In genomic region chr14:29062676-29063075, GRCm38 (mm10) we compare ENCODE assay signal across 28 mouse cellular contexts. TPM values are rescaled to one million over a fixed set of nuclear protein-coding genes. Genes with fewer than 3 reads are reported as not detected.
A peak's percentile ranks its signal among the peaks of the same experiment; 100 is the strongest.
DNase-seq lines count a peak whose midpoint lies in the region; ATAC-seq lines count a peak whose summit lies in the region.
"Had no signal": no experiment of that assay in that cellular context is flagged by ENCODE, and none has a peak within 500 bp of the region (broad histone marks: within the 10 kb centered on the region; RNA-seq: fewer than 3 reads in every experiment).

No protein-coding gene starts in this region.

- H3K4me1 ChIP-seq in embryonic facial prominence, embryonic 15.5 days = peaks cover 23% of the 10 kb centered on the region
- peaks cover 19% of the 10 kb centered on the region for H3K4me1 ChIP-seq in embryonic facial prominence, embryonic 10.5 days
- H3K4me1 ChIP-seq in midbrain, embryonic 11.5 days (ENCODE audit: control insufficient read depth, insufficient read depth, low read length) = no peaks in the 10 kb centered on the region
- H3K4me1 ChIP-seq in midbrain, embryonic 10.5 days = no peaks in the 10 kb centered on the region
- H3K4me1 ChIP-seq: heart, embryonic 12.5 days; heart, embryonic 15.5 days; hindbrain, embryonic 10.5 days; hindbrain, embryonic 13.5 days; intestine, embryonic 15.5 days had no signal

- H3K4me3 ChIP-seq in embryonic facial prominence, embryonic 15.5 days (replicated peaks) = no peak overlapping the region
- no peak overlapping the region for H3K4me3 ChIP-seq in embryonic facial prominence, embryonic 10.5 days
- H3K4me3 ChIP-seq in midbrain, embryonic 11.5 days (ENCODE audit: low read depth, low read length) = no peak overlapping the region
- no peak overlapping the region for H3K4me3 ChIP-seq in midbrain, embryonic 10.5 days
- H3K4me3 ChIP-seq: heart, adult 2 months; heart, embryonic 12.5 days; heart, embryonic 15.5 days; hindbrain, embryonic 10.5 days; hindbrain, embryonic 13.5 days; intestine, embryonic 15.5 days had no signal

- H3K9me3 ChIP-seq in embryonic facial prominence, embryonic 15.5 days (replicated peaks) = no peaks in the 10 kb centered on the region
- no peaks in the 10 kb centered on the region for H3K9me3 ChIP-seq in embryonic facial prominence, embryonic 10.5 days
- no peaks in the 10 kb centered on the region for H3K9me3 ChIP-seq in midbrain, embryonic 11.5 days (ENCODE audit: control insufficient read depth, low read length)
- H3K9me3 ChIP-seq in midbrain, embryonic 10.5 days (replicated peaks) = no peaks in the 10 kb centered on the region
- H3K9me3 ChIP-seq: heart, embryonic 12.5 days; heart, embryonic 15.5 days; hindbrain, embryonic 10.5 days; hindbrain, embryonic 13.5 days; intestine, embryonic 15.5 days had no signal

- 69% methylated on average over 2 of the region's 2 CpGs for WGBS in embryonic facial prominence, embryonic 15.5 days
- 99% methylated on average over 2 of the region's 2 CpGs for WGBS in embryonic facial prominence, embryonic 10.5 days
- WGBS in midbrain, embryonic 11.5 days = 100% methylated on average over 2 of the region's 2 CpGs
- WGBS in midbrain, embryonic 10.5 days = 87% methylated on average over 2 of the region's 2 CpGs

- no peak overlapping the region for H3K4me2 ChIP-seq in embryonic facial prominence, embryonic 15.5 days (replicated peaks)
- H3K4me2 ChIP-seq in midbrain, embryonic 11.5 days = no peak overlapping the region
- H3K4me2 ChIP-seq: heart, embryonic 12.5 days; heart, embryonic 15.5 days; hindbrain, embryonic 13.5 days; intestine, embryonic 15.5 days had no signal

- no peak for ATAC-seq in embryonic facial prominence, embryonic 15.5 days (ENCODE audit: insufficient number of reproducible peaks, low FRiP score, low TSS enrichment, low read depth)
- ATAC-seq in midbrain, embryonic 11.5 days (ENCODE audit: low FRiP score) = no peak
- ATAC-seq: activated CD4-positive, CD25-positive, alpha-beta regulatory T cell, adult 4 months; forebrain, embryonic 14.5 days; hindbrain, embryonic 16.5 days; intestine, embryonic 15.5 days had no signal

- no peak overlapping the region for H3K9ac ChIP-seq in embryonic facial prominence, embryonic 15.5 days
- H3K9ac ChIP-seq in midbrain, embryonic 11.5 days (ENCODE audit: low read length) = no peak overlapping the region
- H3K9ac ChIP-seq: heart, embryonic 12.5 days; heart, embryonic 15.5 days; hindbrain, embryonic 13.5 days; intestine, embryonic 15.5 days had no signal

- intact Hi-C loops in heart, postnatal 25 days (cut with DNase I) = no loop called here

- H3K27me3 ChIP-seq in embryonic facial prominence, embryonic 15.5 days = no peaks in the 10 kb centered on the region
- no peaks in the 10 kb centered on the region for H3K27me3 ChIP-seq in embryonic facial prominence, embryonic 10.5 days (replicated peaks; ENCODE audit: low read depth, poor library complexity, severe bottlenecking)
- H3K27me3 ChIP-seq in midbrain, embryonic 11.5 days (ENCODE audit: control insufficient read depth, insufficient read depth, low read length) = no peaks in the 10 kb centered on the region
- H3K27me3 ChIP-seq in midbrain, embryonic 10.5 days (ENCODE audit: low read depth, poor library complexity, severe bottlenecking) = no peaks in the 10 kb centered on the region
- H3K27me3 ChIP-seq: heart, embryonic 15.5 days; hindbrain, embryonic 13.5 days; intestine, embryonic 15.5 days had no signal

- H3K27ac ChIP-seq in embryonic facial prominence, embryonic 15.5 days (replicated peaks) = 0 out of 2 replicates have a peak overlapping the region, but pooled peaks have one; percentile 39
- no peak overlapping the region for H3K27ac ChIP-seq in embryonic facial prominence, embryonic 10.5 days (replicated peaks)
- no peak overlapping the region for H3K27ac ChIP-seq in midbrain, embryonic 11.5 days (ENCODE audit: low read depth, low read length)
- H3K27ac ChIP-seq in midbrain, embryonic 10.5 days (replicated peaks) = no peak overlapping the region
- H3K27ac ChIP-seq: heart, adult 2 months; heart, embryonic 15.5 days; hindbrain, embryonic 10.5 days; hindbrain, embryonic 13.5 days; intestine, embryonic 15.5 days had no signal

- no peaks in the 10 kb centered on the region for H3K36me3 ChIP-seq in embryonic facial prominence, embryonic 15.5 days
- H3K36me3 ChIP-seq in embryonic facial prominence, embryonic 10.5 days (replicated peaks) = no peaks in the 10 kb centered on the region
- H3K36me3 ChIP-seq in midbrain, embryonic 11.5 days (ENCODE audit: control insufficient read depth, insufficient read depth, low read length) = no peaks in the 10 kb centered on the region
- no peaks in the 10 kb centered on the region for H3K36me3 ChIP-seq in midbrain, embryonic 10.5 days
- H3K36me3 ChIP-seq: heart, embryonic 12.5 days; heart, embryonic 15.5 days; hindbrain, embryonic 10.5 days; hindbrain, embryonic 13.5 days; intestine, embryonic 15.5 days had no signal

- no peak for DNase-seq in embryonic facial prominence, embryonic 10.5 days (ENCODE audit: low spot score)
- peak; percentile 56 for DNase-seq in heart, adult 11 months
- DNase-seq in heart, postnatal 25 days (ENCODE audit: low spot score) = no peak
- DNase-seq in lung, postnatal 10 days = peak; percentile 62
- DNase-seq in lung, adult 18-20 months = no peak
- peak; percentile 35 for DNase-seq in midbrain, embryonic 11.5 days (ENCODE audit: low spot score, missing footprints)
- DNase-seq in midbrain, embryonic 10.5 days (ENCODE audit: low spot score) = no peak
- DNase-seq: adrenal gland, adult 8-10 months; adrenal gland, postnatal 25 days; cerebellum, adult 11-12 months; cerebellum, adult 8-10 months; cerebellum, postnatal 10 days; cerebellum, postnatal 36 days; embryo, embryonic 11 days; gastrocnemius, postnatal 25 days; heart, adult 2 months had no signal

RNA-seq across cellular contexts. Expression of gene Lrtm1, which starts 44.7 kb away (rescaled TPM):
- 0.61 and 0.98 TPM in 2 replicates for polyA plus RNA-seq in embryonic facial prominence, embryonic 15.5 days (2015; fragmentation: Nextera tagmentation; extraction: Ambion mirVana)
- polyA plus RNA-seq in embryonic facial prominence, embryonic 10.5 days (2016; fragmentation: Nextera tagmentation; extraction: Ambion mirVana) = 0.16 and 0.44 TPM in 2 replicates
- total RNA-seq in heart, postnatal 25 days (2021) = 100 to 1,000 TPM; 171 to 183 TPM
- 5.8 and 6.2 TPM in 2 replicates for polyA plus RNA-seq in midbrain, embryonic 11.5 days (2014; fragmentation: Nextera tagmentation; extraction: Ambion mirVana)
- polyA plus RNA-seq in midbrain, embryonic 10.5 days (2016; fragmentation: Nextera tagmentation; extraction: Ambion mirVana) = 17.5 and 27.2 TPM in 2 replicates
- total RNA-seq: ES-E14 had no signal
- polyA plus RNA-seq: activated CD4-positive, CD25-positive, alpha-beta regulatory T cell, adult 4 months; cortical plate, adult 2 months; forebrain, embryonic 14.5 days; frontal cortex, adult 2 months; intestine, embryonic 15.5 days had no signal

Comparison
In these comparisons a context has a peak if more than half of its experiments do, and no peak if none do; other contexts are left out.
1. DNase-seq: peak in heart, adult 11 months (single experiment), lung, postnatal 10 days (single experiment) and midbrain, embryonic 11.5 days (single experiment); none in embryonic facial prominence, embryonic 10.5 days (single experiment), heart, postnatal 25 days (single experiment), lung, adult 18-20 months (0 of 2) and midbrain, embryonic 10.5 days (single experiment).